Mouse (Mus musculus): ENCODE data around the gene Cebpb. TPM values are rescaled to one million over a fixed set of nuclear protein-coding genes. Genes with fewer than 3 reads are reported as not detected.

The Cebpb gene
- polyA plus RNA-seq, 1 experiment: 372 TPM

DNA sequence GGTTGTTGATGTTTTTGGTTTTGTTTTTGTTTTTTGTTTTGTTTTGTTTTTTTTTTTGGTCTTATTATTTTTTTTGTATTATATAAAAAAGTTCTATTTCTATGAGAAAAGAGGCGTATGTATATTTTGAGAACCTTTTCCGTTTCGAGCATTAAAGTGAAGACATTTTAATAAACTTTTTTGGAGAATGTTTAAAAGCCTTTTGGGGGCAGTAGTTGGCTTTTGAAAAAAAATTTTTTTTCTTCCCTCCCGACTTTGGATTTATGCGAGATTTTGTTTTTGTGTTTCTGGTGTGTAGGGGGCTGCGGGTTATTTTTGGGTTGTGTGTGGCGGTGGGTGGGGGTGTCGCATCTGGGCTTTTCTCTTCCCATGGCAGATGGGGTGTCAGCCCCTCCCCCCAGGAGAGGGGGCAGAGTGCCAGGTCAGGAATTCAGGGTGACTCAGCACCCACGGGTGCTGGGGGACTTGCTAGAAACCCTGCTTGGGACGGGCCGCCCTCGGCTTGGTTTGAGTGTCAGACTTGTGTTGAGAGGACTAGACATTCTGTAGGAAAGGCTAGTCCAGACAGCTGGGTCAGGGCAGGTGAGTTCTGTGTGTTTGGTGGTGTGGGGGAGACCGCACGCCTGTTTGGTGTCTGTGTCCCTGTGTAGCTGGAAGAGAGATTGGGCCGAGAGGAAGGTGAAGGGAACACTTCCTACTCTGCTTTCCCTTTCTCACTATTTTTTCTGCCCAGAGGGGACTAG lies 1.7 kb downstream of the Cebpb start:
- H3K4me3 ChIP-seq (replicated peaks): peak overlapping the region; percentile 93
- H3K27me3 ChIP-seq (replicated peaks): peaks cover 24% of the 10 kb centered on the region
- TF ChIP-seq GATA1 (IDR thresholded peaks at IDR 0.05; ENCODE audit: borderline replicate concordance, low read length): no peak
- peaks cover 87% of the 10 kb centered on the region for H3K4me1 ChIP-seq
- no peaks in the 10 kb centered on the region for H3K9me3 ChIP-seq
- peaks cover 44% of the 10 kb centered on the region for H3K36me3 ChIP-seq (replicated peaks; ENCODE audit: low read length)

DNA sequence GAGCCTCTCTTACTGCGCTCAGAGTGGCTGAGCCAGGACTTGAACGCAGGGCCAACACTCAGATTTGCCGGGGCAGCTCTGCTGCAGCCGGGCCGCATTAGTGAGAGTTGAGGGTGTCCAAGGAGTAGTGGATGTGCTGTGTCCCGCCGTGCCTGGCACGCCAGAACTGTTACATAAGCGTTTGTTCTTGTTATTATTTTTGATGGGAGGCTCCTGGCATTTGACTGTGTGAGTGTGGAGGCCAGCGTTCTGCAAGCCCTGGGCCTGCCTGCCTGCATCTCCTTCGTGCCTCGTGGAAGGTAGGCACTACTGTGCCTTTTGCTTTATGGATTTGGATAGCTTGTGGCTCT lies 2.2 kb downstream of the Cebpb start:
- H3K27me3 ChIP-seq (replicated peaks): peaks cover 20% of the 10 kb centered on the region
- H3K36me3 ChIP-seq (replicated peaks; ENCODE audit: low read length): peaks cover 50% of the 10 kb centered on the region
- peak overlapping the region; percentile 93 for H3K4me3 ChIP-seq (replicated peaks)
- H3K4me1 ChIP-seq: peaks cover 87% of the 10 kb centered on the region
- no peak for TF ChIP-seq GATA1 (IDR thresholded peaks at IDR 0.05; ENCODE audit: borderline replicate concordance, low read length)
- TF ChIP-seq FLI1 (IDR thresholded peaks at IDR 0.05; ENCODE audit: low read length): no peak
- no peaks in the 10 kb centered on the region for H3K9me3 ChIP-seq

DNA sequence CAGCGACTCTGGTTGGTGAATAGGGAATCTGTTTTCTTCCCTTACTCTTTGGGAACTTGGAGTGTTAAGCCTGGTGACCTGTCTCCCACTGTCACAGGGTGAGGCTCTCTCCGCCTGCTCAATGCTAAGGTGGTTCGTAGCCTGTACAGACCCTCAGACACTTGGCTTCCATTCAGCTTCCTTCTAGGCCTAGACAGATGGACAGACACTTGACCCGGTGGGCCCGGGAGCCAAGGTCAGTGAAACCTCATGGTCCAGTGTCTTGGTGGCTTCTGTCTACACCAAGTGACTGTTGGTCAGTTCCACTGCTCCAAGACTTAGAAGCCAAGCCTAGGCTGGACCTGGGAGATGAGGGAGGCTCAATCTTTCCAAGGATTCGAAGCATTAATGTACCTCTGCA lies 2.7 kb downstream of the Cebpb start:
- H3K9me3 ChIP-seq: no peaks in the 10 kb centered on the region
- H3K27me3 ChIP-seq (replicated peaks): peaks cover 17% of the 10 kb centered on the region
- H3K4me3 ChIP-seq (replicated peaks): peak overlapping the region; percentile 93
- peaks cover 54% of the 10 kb centered on the region for H3K36me3 ChIP-seq (replicated peaks; ENCODE audit: low read length)
- TF ChIP-seq FLI1 (IDR thresholded peaks at IDR 0.05; ENCODE audit: low read length): no peak
- TF ChIP-seq GATA1 (IDR thresholded peaks at IDR 0.05; ENCODE audit: borderline replicate concordance, low read length): no peak
- peaks cover 87% of the 10 kb centered on the region for H3K4me1 ChIP-seq

DNA sequence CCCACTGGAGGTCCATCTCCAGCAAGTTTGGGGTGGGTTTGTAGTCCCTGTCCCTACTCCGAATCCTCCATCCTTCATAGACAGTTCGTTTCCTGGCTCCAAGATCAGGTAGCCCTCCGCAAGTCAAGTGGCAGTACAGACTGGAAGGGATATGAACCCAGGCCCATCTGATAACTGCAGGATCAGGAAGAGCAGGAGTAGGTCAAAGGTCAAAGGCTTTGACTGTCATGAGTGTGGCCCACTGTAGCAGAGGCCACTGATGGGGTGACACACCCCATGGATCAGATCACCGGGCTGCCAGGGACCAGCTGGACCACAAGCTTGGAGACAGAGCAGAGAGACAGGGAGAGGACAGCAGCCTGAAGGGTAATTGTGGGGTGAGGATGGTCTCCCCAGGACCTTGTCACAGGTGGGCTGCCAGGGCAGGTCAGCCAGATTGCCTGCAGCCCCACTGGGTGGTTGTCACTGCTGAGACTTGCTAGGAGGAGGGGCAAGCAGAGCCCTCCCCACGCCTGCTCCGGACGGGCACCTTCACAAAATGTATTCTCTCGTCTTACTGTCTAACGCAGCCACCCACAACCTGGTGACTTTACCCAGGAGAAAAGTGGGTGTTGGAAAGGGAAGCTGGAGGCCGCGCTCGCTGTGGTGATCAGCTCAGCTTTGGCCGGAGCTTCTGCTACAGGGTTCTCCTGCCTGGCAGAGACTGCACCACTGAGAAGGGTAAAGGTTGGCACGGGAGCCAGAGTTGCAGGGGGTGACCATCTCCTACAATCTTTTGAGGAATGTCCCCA lies 3.4 kb downstream of the Cebpb start:
- H3K4me1 ChIP-seq: peaks cover 86% of the 10 kb centered on the region
- H3K27me3 ChIP-seq (replicated peaks): peaks cover 12% of the 10 kb centered on the region
- no peak for TF ChIP-seq GATA1 (IDR thresholded peaks at IDR 0.05; ENCODE audit: borderline replicate concordance, low read length)
- TF ChIP-seq FLI1 (IDR thresholded peaks at IDR 0.05; ENCODE audit: low read length): no peak
- peaks cover 60% of the 10 kb centered on the region for H3K36me3 ChIP-seq (replicated peaks; ENCODE audit: low read length)
- peak overlapping the region; percentile 93 for H3K4me3 ChIP-seq (replicated peaks)
- H3K9me3 ChIP-seq: no peaks in the 10 kb centered on the region

DNA sequence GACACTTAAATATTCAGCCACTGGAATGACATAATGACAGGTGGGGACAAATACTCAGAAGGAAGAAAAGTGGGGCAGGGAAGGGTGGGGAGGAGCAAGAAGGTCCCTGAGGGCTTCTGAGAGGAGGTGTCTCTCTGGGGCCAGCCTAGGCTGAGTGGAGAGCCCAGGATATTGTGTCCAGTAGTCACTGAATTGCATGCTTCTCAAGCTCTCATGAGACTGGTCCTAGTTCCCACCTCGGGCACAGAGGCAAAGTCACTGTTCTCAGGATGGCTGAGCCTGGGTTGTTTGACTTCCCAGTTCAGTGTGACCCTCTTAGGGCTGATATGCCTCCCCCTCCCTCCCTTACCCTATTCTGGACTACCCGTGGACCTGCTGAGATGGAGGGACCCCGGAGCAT lies 4.1 kb downstream of the Cebpb start:
- H3K9me3 ChIP-seq: no peaks in the 10 kb centered on the region
- H3K27me3 ChIP-seq (replicated peaks): peaks cover 5% of the 10 kb centered on the region
- TF ChIP-seq FLI1 (IDR thresholded peaks at IDR 0.05; ENCODE audit: low read length) (no peak), GATA1 (IDR thresholded peaks at IDR 0.05; ENCODE audit: borderline replicate concordance, low read length) (no peak)
- peak overlapping the region; percentile 69 for H3K4me3 ChIP-seq (replicated peaks)
- H3K4me1 ChIP-seq: peaks cover 85% of the 10 kb centered on the region
- H3K36me3 ChIP-seq (replicated peaks; ENCODE audit: low read length): peaks cover 60% of the 10 kb centered on the region

DNA sequence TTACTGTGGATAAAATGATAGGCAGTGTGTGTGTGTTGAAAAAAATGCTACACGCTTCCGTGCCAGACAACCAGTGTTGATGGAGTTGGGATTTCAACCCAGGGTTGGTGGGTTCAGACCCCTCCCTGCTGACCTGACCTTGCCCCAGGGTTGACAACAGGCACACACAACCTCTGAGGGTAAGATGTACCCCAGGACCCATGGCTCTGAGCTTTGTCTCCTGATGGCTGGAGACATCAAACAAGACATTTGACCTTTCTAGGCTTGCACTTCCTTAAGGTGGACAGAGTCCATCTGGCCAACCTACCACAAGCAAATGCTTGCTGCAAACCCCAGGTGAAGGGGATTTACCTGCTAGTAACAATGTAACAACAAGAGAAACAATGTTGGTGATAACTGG lies 4.8 kb downstream of the Cebpb start:
- TF ChIP-seq GATA1 (IDR thresholded peaks at IDR 0.05; ENCODE audit: borderline replicate concordance, low read length) (no peak), FLI1 (IDR thresholded peaks at IDR 0.05; ENCODE audit: low read length) (no peak)
- peak overlapping the region; percentile 42 for H3K4me3 ChIP-seq (replicated peaks)
- H3K36me3 ChIP-seq (replicated peaks; ENCODE audit: low read length): peaks cover 60% of the 10 kb centered on the region
- peaks cover 85% of the 10 kb centered on the region for H3K4me1 ChIP-seq
- H3K27me3 ChIP-seq (replicated peaks): no peaks in the 10 kb centered on the region
- no peaks in the 10 kb centered on the region for H3K9me3 ChIP-seq

DNA sequence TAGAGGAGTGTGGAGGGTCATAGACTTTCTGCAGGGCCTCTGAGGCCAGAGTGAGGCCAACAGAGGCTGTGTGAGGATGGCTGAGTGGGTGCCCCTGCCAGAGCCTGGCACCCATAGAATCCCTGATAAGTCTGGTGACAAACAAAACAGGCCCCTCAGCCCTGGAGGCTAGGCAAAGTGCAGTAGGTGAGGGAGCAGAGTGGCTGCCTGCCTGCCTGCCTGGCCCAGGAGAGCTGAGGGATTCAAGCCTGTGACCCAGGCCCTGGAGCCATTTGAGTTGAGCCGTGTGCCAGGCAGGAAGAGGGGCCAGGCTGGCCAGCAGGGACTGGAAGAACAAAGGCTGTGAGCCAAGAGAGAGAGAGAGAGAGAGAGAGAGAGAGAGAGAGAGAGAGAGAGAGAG lies 5.5 kb downstream of the Cebpb start:
- Histone ChIP-seq H3K9me3 (no peaks in the 10 kb centered on the region), H3K4me3 (replicated peaks) (peak overlapping the region; percentile 42), H3K36me3 (replicated peaks; ENCODE audit: low read length) (peaks cover 60% of the 10 kb centered on the region), H3K4me1 (peaks cover 90% of the 10 kb centered on the region), H3K27me3 (replicated peaks) (no peaks in the 10 kb centered on the region)
- no peak for TF ChIP-seq FLI1 (IDR thresholded peaks at IDR 0.05; ENCODE audit: low read length)
- TF ChIP-seq GATA1 (IDR thresholded peaks at IDR 0.05; ENCODE audit: borderline replicate concordance, low read length): no peak

DNA sequence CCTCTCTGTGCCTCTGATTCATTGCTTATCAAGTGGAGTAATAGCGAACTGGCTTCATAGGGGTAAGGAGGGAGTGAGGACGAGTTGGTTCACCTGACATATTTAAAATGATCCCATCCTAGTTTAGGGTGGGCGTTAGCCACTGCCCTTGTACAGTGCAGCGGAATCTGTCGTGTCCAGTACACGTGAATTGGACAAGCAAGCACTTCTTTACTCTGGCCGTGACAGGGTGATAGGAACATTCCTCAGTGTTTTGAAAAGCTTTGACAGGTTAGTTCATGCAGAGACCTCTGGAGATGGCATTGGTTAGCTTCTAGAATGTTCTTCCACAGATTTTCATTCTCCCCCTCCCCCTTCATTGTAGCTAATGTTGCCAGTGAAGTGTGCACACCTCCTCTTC lies 6.2 kb downstream of the Cebpb start:
- Histone ChIP-seq H3K4me1 (peaks cover 90% of the 10 kb centered on the region), H3K4me3 (replicated peaks) (no peak overlapping the region), H3K9me3 (no peaks in the 10 kb centered on the region), H3K36me3 (replicated peaks; ENCODE audit: low read length) (peaks cover 60% of the 10 kb centered on the region), H3K27me3 (replicated peaks) (no peaks in the 10 kb centered on the region)
- TF ChIP-seq FLI1 (IDR thresholded peaks at IDR 0.05; ENCODE audit: low read length): no peak
- no peak for TF ChIP-seq GATA1 (IDR thresholded peaks at IDR 0.05; ENCODE audit: borderline replicate concordance, low read length)

DNA sequence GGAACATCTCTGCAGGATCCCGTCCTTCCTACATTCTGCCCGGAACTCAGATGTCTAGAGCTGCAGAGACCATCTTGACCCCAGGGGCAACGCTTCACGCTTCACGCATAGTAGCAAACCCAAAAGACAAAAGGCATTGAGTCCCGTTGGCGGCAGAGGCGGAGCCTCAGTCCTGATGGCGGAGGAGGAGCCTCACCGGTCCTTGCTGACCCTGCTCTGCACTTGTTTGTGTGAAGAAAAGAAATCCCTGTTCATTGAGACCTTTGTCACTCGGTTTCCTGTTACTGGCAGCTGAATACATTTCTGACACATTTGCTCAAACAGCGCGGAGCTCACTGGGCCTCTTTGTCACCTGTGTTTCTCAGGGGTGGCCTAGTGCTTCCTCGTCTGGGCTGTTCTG lies 6.8 kb downstream of the Cebpb start:
- Histone ChIP-seq H3K4me1 (peaks cover 93% of the 10 kb centered on the region), H3K9me3 (no peaks in the 10 kb centered on the region), H3K27me3 (replicated peaks) (no peaks in the 10 kb centered on the region), H3K36me3 (replicated peaks; ENCODE audit: low read length) (peaks cover 59% of the 10 kb centered on the region), H3K4me3 (replicated peaks) (no peak overlapping the region)
- TF ChIP-seq GATA1 (IDR thresholded peaks at IDR 0.05; ENCODE audit: borderline replicate concordance, low read length) (no peak), FLI1 (IDR thresholded peaks at IDR 0.05; ENCODE audit: low read length) (no peak)

DNA sequence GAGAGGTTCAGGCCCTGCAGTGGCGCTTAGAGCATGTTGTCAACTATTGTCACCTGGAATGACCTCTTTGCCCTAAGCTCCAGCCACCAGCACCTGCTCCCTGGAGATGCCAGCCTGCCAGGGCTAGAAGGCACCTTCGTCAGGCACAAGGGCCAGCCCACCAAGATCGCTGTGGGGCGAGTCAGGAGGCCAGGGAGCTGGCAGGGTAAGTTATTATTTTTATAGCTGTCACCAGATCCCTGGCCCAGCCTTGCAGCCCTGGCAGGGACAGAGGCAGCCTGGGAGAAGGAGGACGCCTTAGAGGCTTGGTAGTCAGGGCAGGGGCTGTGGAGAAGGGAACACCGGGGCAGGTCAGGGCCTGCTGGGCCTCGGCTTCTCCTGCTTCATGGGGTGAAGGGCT lies 7.4 kb downstream of the Cebpb start:
- no peak for TF ChIP-seq GATA1 (IDR thresholded peaks at IDR 0.05; ENCODE audit: borderline replicate concordance, low read length)
- TF ChIP-seq FLI1 (IDR thresholded peaks at IDR 0.05; ENCODE audit: low read length): no peak
- no peak overlapping the region for H3K4me3 ChIP-seq (replicated peaks)
- peaks cover 93% of the 10 kb centered on the region for H3K4me1 ChIP-seq
- H3K9me3 ChIP-seq: no peaks in the 10 kb centered on the region
- peaks cover 52% of the 10 kb centered on the region for H3K36me3 ChIP-seq (replicated peaks; ENCODE audit: low read length)
- H3K27me3 ChIP-seq (replicated peaks): no peaks in the 10 kb centered on the region
